ENCODE assay signal across 10 mouse cellular contexts in genomic region chr9:121336324-121336946, GRCm38 (mm10). TPM values are rescaled to one million over a fixed set of nuclear protein-coding genes. Genes with fewer than 3 reads are reported as not detected.
A peak's percentile ranks its signal among the peaks of the same experiment; 100 is the strongest.
DNase-seq lines count a peak whose midpoint lies in the region; ATAC-seq and TF ChIP-seq lines count a peak whose summit lies in the region.
"Had no signal": no experiment of that assay in that cellular context is flagged by ENCODE, and none has a peak within 500 bp of the region (broad histone marks: within the 10 kb centered on the region; RNA-seq: fewer than 3 reads in every experiment).

No protein-coding gene starts in this region.

- DNase-seq in intestine, embryonic 14.5 days (ENCODE audit: low spot score), result no peak
- DNase-seq in ES-E14 (ENCODE audit: low read depth, low spot score), result no peak
- DNase-seq in limb, embryonic 10.5 days (ENCODE audit: low spot score), result no peak
- DNase-seq in cerebellum, postnatal 36 days, result no peak
- DNase-seq in urinary bladder, adult 2 months (ENCODE audit: low spot score), result no peak
- no peak for DNase-seq in left cerebral cortex, adult 18-20 months (ENCODE audit: low spot score in 2 of 2)
- DNase-seq: right cerebral cortex, postnatal 25 days had no signal

- TF ChIP-seq CTCF in intestine, postnatal 0 days (IDR thresholded peaks at IDR 0.05; ENCODE audit: low read depth), result no peak

- ATAC-seq in intestine, embryonic 14.5 days (replicated peaks; ENCODE audit: low FRiP score, low TSS enrichment, low read depth), result no peak
- no peak for ATAC-seq in intestine, postnatal 0 days
- ATAC-seq in erythroblast, adult 5-6 weeks (replicated peaks; ENCODE audit: low FRiP score, poor library complexity, severe bottlenecking), result peak; percentile 21; the same call in 1 of the 2 replicates

- H3K4me3 ChIP-seq in intestine, embryonic 14.5 days (ENCODE audit: low read depth, low read length), result no peak overlapping the region
- H3K4me3 ChIP-seq in intestine, postnatal 0 days (ENCODE audit: low read depth, low read length), result no peak overlapping the region
- H3K4me3 ChIP-seq in ES-E14 (ENCODE audit: insufficient read depth in 1 of 2, low read depth in 1 of 2, low read length in 2 of 2, poor library complexity in 1 of 2, severe bottlenecking in 1 of 2), result peak overlapping the region in 1 of 2 experiments; percentile 30; a peak in 2 of 4 replicates
- H3K4me3 ChIP-seq in limb, embryonic 10.5 days, result no peak overlapping the region
- H3K4me3 ChIP-seq: myocyte had no signal

- no peaks in the 10 kb centered on the region for H3K27me3 ChIP-seq in intestine, embryonic 14.5 days (replicated peaks; ENCODE audit: control insufficient read depth, insufficient read depth, low read length)
- H3K27me3 ChIP-seq in intestine, postnatal 0 days (replicated peaks; ENCODE audit: control insufficient read depth, insufficient read depth, low read length), result no peaks in the 10 kb centered on the region
- H3K27me3 ChIP-seq in limb, embryonic 10.5 days (ENCODE audit: low read depth, poor library complexity, severe bottlenecking), result no peaks in the 10 kb centered on the region

- WGBS in intestine, embryonic 14.5 days, result 92% methylated on average over 15 of the region's 15 CpGs
- 90% methylated on average over 15 of the region's 15 CpGs for WGBS in intestine, postnatal 0 days
- WGBS in limb, embryonic 10.5 days, result 93% methylated on average over 15 of the region's 15 CpGs

- no peaks in the 10 kb centered on the region for H3K9me3 ChIP-seq in intestine, embryonic 14.5 days (ENCODE audit: control insufficient read depth, low read length)
- no peaks in the 10 kb centered on the region for H3K9me3 ChIP-seq in intestine, postnatal 0 days (ENCODE audit: control insufficient read depth)
- peaks cover 3% of the 10 kb centered on the region for H3K9me3 ChIP-seq in ES-E14 (ENCODE audit: control insufficient read depth, insufficient read depth, low read depth, low read length)
- H3K9me3 ChIP-seq in limb, embryonic 10.5 days (replicated peaks), result no peaks in the 10 kb centered on the region

- peak overlapping the region; percentile 77; the same call in 1 of the 2 replicates for H3K27ac ChIP-seq in intestine, embryonic 14.5 days (ENCODE audit: low read depth)
- H3K27ac ChIP-seq in intestine, postnatal 0 days (ENCODE audit: low read depth, low read length), result no peak overlapping the region
- peak overlapping the region; percentile 96 for H3K27ac ChIP-seq in ES-E14 (ENCODE audit: insufficient read depth, low read depth, low read length, poor library complexity, severe bottlenecking)
- H3K27ac ChIP-seq in limb, embryonic 10.5 days, result peak overlapping the region; percentile 90

- H3K36me3 ChIP-seq in intestine, embryonic 14.5 days (ENCODE audit: control insufficient read depth, insufficient read depth, low read length), result no peaks in the 10 kb centered on the region
- no peaks in the 10 kb centered on the region for H3K36me3 ChIP-seq in intestine, postnatal 0 days (ENCODE audit: control insufficient read depth, insufficient read depth)
- H3K36me3 ChIP-seq in ES-E14 (ENCODE audit: control insufficient read depth, insufficient read depth, low read length, poor library complexity, severe bottlenecking), result peaks cover under 1% of the 10 kb centered on the region; the same call in 1 of the 2 replicates
- H3K36me3 ChIP-seq in limb, embryonic 10.5 days, result no peaks in the 10 kb centered on the region

- H3K9ac ChIP-seq in intestine, embryonic 14.5 days (ENCODE audit: low read length), result no peak overlapping the region
- no peak overlapping the region for H3K9ac ChIP-seq in intestine, postnatal 0 days (ENCODE audit: low read depth, low read length)
- peak overlapping the region; percentile 34; the same call in 1 of the 2 replicates for H3K9ac ChIP-seq in ES-E14 (ENCODE audit: insufficient read depth, low read depth, low read length, poor library complexity, severe bottlenecking)

- no peak overlapping the region for H3K4me2 ChIP-seq in intestine, embryonic 14.5 days (ENCODE audit: low read length)
- no peak overlapping the region for H3K4me2 ChIP-seq in intestine, postnatal 0 days (replicated peaks; ENCODE audit: low read depth)

- peaks cover 48% of the 10 kb centered on the region for H3K4me1 ChIP-seq in intestine, embryonic 14.5 days (replicated peaks; ENCODE audit: control insufficient read depth, insufficient read depth, low read length)
- peaks cover 25% of the 10 kb centered on the region for H3K4me1 ChIP-seq in intestine, postnatal 0 days (replicated peaks; ENCODE audit: control insufficient read depth, insufficient read depth, low read length)
- H3K4me1 ChIP-seq in ES-E14 (ENCODE audit: control insufficient read depth in 2 of 2, insufficient read depth in 2 of 2, low read length in 2 of 2, poor library complexity in 1 of 2), result peaks cover 6 to 23% of the 10 kb centered on the region in 2 experiments; a peak in 3 of 4 replicates
- H3K4me1 ChIP-seq in limb, embryonic 10.5 days, result peaks cover 71% of the 10 kb centered on the region

- in situ Hi-C loops in ES-E14 (cut with MboI; ENCODE audit: low sequenced_read_pairs in 2 of 2, unreplicated experiment in 2 of 2), result no loop called here

TF ChIP-seq in ES-E14, 5 proteins besides CTCF, POLR2A, EP300 and RAD21:
- TF ChIP-seq CHD2 (IDR thresholded peaks at IDR 0.05; ENCODE audit: low read depth, low read length), result no peak
- no peak for TF ChIP-seq MAFK (IDR thresholded peaks at IDR 0.05; ENCODE audit: insufficient read depth, low read depth, low read length)
- no peak for TF ChIP-seq ZC3H11A (IDR thresholded peaks at IDR 0.05; ENCODE audit: borderline replicate concordance, low read depth, low read length)
- TF ChIP-seq ZNF384 (IDR thresholded peaks at IDR 0.05; ENCODE audit: low read depth, low read length), result no peak
- TF ChIP-seq HCFC1 (IDR thresholded peaks at IDR 0.05; ENCODE audit: borderline replicate concordance, insufficient read depth, low read length), result no peak

RNA-seq across cellular contexts. Expression of gene Trak1, which starts 39.1 kb away (rescaled TPM):
- polyA plus RNA-seq in intestine, embryonic 14.5 days (2014; fragmentation: Nextera tagmentation; extraction: Ambion mirVana), result 23.4 and 26.1 TPM in 2 replicates
- 16.3 and 17.2 TPM in 2 replicates for polyA plus RNA-seq in intestine, postnatal 0 days (2015; fragmentation: Nextera tagmentation; extraction: Ambion mirVana)
- 18.9 and 42.6 TPM in 2 replicates for total RNA-seq in ES-E14 (2012; rRNA removed)
- total RNA-seq in erythroblast, adult 5-6 weeks (2015; ENCODE audit: low replicate concordance), result 5.0 and 36.9 TPM in 2 replicates
- 3.0 and 6.7 TPM in 2 replicates for total RNA-seq in erythroblast, adult 5-6 weeks (2017; ENCODE audit: low replicate concordance)
- 9.6 and 12.2 TPM in 2 replicates for polyA plus RNA-seq in limb, embryonic 10.5 days (2016; fragmentation: Nextera tagmentation; extraction: Ambion mirVana)
- polyA plus RNA-seq in urinary bladder, adult 2 months (2012; rRNA removed), result 35.9 and 51.4 TPM in 2 replicates
- 100 to 1,000 TPM; 239 to 275 TPM for total RNA-seq in left cerebral cortex, adult 18-20 months (2021)

RNA-seq across cellular contexts. Expression of gene Ulk4, which starts 59.4 kb away (rescaled TPM):
- polyA plus RNA-seq in intestine, embryonic 14.5 days (2014; fragmentation: Nextera tagmentation; extraction: Ambion mirVana), result 113 and 122 TPM in 2 replicates
- 108 and 111 TPM in 2 replicates for polyA plus RNA-seq in intestine, postnatal 0 days (2015; fragmentation: Nextera tagmentation; extraction: Ambion mirVana)
- total RNA-seq in ES-E14 (2012; rRNA removed), result 25.7 and 31.5 TPM in 2 replicates
- total RNA-seq in erythroblast, adult 5-6 weeks (2015; ENCODE audit: low replicate concordance), result not detected in 2 replicates
- 0.34 and 3.9 TPM in 2 replicates for total RNA-seq in erythroblast, adult 5-6 weeks (2017; ENCODE audit: low replicate concordance)
- 119 and 140 TPM in 2 replicates for polyA plus RNA-seq in limb, embryonic 10.5 days (2016; fragmentation: Nextera tagmentation; extraction: Ambion mirVana)
- 2.4 and 2.9 TPM in 2 replicates for polyA plus RNA-seq in urinary bladder, adult 2 months (2012; rRNA removed)
- total RNA-seq in left cerebral cortex, adult 18-20 months (2021), result 1 to 10 TPM; 8.1 to 8.8 TPM

Comparison
In these comparisons a context has a peak if more than half of its experiments do, and no peak if none do; other contexts are left out.
1. RNA of gene Ulk4, which starts 59.4 kb away (polyA plus RNA-seq): 119 to 140 TPM in limb, embryonic 10.5 days, 113 to 122 TPM in intestine, embryonic 14.5 days and 108 to 111 TPM in intestine, postnatal 0 days; 2.4 to 2.9 TPM in urinary bladder, adult 2 months; every median in the first group is over 10 times any median in the second.